Mouse (Mus musculus) mature B cell (primary cell): ENCODE measurements at regions not wholly inside any gene's neighbourhood (a gene's known extent, or its start where the extent isn't known, plus 50 kb on each side); places are given as distances from the start of the nearest gene placed in this dataset.

Experiments used
- in situ Hi-C: fragments of 300-500 bp; cut with MboI; formaldehyde crosslinking; loops from 2 replicates; pipeline ENCODE4 v1.14.3; 2019

GRCm38 (mm10) chr14:104688440-104688839 lies 166.0 kb upstream of the Rnf219 start:
- in situ Hi-C loops, result no loop called here

GRCm38 (mm10) chr14:104676810-104677209 lies 154.4 kb upstream of the Rnf219 start:
- in situ Hi-C loops, result no loop called here

DNA sequence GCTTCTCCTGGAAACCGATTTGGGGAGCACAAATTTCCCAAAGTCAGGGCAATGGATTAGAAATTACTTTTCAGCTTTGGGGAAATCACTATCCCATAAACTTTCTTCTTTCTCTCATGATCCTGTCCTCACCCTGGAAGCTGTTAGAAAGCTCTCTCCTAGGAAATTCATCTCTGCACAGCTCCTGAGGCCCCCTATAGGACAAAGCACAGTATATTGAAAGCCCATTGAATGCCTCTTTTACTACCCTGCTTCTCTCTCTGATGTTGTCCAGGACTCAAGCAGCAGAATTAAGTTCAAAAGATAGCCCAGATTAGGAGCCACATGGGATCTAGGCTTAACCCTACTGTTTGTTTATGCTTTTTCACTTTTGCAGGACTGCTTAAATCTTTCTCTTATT lies 139.3 kb upstream of the Rnf219 start:
- in situ Hi-C loops, result no loop called here

GRCm38 (mm10) chr14:104658751-104659150 lies 136.3 kb upstream of the Rnf219 start:
- in situ Hi-C loops, result no loop called here

DNA sequence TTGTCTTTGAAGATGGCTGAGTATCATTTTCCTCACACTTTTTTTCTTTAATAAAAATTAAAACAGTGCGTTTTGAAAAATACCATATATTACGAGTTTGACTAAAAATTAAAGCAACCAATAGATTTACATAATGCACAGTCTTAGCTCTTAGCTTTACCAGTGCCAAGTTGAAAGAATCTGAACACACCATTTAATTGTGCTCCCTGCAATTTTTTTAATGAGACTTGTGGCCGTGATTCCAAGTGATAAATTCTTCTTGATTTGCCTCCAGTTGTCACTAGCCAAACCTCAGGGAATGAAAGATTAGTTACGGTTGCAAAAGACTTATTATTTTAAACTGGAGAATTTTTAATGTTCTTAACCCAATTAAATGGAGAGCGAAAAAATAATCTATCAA lies 127.5 kb upstream of the Rnf219 start:
- in situ Hi-C loops, result no loop called here

- in situ Hi-C loops, result no loop called here
These were observed 122.2 kb upstream of the Rnf219 start for GRCm38 (mm10) chr14:104644626-104645025.

- in situ Hi-C loops, result no loop called here
These were observed 120.3 kb upstream of the Rnf219 start for GRCm38 (mm10) chr14:104642783-104643182.

DNA sequence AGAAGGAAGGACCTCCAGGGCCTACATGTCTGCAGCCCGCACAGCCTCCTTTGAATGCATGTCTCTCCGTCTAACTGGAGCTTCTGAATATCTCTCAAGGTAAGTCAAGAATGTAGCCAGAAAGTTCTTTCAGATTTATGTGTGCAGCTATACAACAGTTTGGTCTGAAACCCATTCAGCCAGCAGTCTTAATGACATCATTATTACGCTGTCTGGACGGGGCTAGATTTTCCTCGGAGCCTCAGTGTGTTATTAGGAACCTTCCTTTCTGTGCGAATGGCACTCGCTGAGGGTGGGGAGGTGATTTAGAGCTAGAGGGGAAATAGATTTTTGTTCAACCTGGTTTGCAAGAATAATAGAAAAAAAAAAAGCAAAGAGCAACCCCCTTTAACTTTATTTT lies 116.9 kb upstream of the Rnf219 start:
- in situ Hi-C loops, result no loop called here

GRCm38 (mm10) chr14:104611467-104611866 lies 89.0 kb upstream of the Rnf219 start:
- in situ Hi-C loops, result no loop called here

DNA sequence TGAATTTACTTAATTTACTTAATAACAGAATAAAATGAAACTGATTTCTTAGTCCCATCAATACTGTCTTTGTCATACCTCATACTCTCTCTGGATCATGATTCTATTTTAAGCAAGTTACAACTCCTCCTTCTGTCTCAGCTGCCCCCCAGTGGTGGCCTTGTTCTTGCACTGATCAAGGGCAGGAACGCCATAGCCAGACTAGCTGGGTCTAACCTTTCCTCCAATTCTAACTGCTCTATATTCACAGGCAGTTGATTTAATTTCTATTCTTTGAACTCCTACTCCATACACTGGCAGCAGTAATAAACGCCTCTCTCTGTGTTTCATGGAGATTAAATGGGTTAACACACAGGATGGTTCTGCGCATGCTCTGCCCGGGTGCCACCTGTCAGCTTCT lies 87.9 kb upstream of the Rnf219 start:
- in situ Hi-C loops, result no loop called here

DNA sequence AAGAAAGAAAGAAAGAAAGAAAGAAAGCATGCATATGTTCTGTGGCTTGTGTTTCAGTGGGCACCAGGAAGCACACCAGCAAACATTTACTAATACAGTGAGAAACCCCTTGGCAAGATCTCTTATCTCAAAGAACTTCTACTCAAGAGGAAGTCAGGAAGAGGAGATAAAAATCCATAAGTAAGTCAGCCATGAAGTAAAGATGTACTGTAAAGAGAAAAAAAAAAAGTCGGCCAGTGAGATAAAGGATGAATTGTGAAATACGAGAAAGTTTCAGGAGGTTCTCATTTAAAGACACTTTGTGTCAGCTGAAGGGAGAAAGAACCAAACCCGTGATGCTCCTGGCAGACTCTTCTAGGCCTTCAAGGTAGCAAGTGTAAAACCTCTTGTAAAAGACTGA lies 72.4 kb upstream of the Rnf219 start:
- in situ Hi-C loops, result no loop called here
